Mouse (Mus musculus) lung, embryonic 15.5 days (tissue): ENCODE measurements around the gene Ogdhl. TPM values are rescaled to one million over a fixed set of nuclear protein-coding genes. Genes with fewer than 3 reads are reported as not detected.

Experiments
- ATAC-seq: fragments of 200-750 bp; cut with Nextera tagmentation; 2 replicates; pipeline ENCODE4 v1.8.0; 2017; ENCODE audit warnings: moderate number of reproducible peaks, borderline replicate concordance; ENCODE audit not compliant: low FRiP score, low TSS enrichment; ENCODE audit errors: extremely low read depth
- H3K27ac ChIP-seq: fragments of 300-500 bp; sonication (generic); 2 replicates; pipeline ENCODE4 v1.5.1; 2015; ENCODE audit warnings: moderate library complexity, mild to moderate bottlenecking, inconsistent platforms
- H3K27me3 ChIP-seq: fragments of 300-500 bp; sonication (generic); 2 replicates; pipeline ENCODE4 v1.6.1; 2015; ENCODE audit warnings: inconsistent platforms
- H3K36me3 ChIP-seq: fragments of 300-500 bp; sonication (generic); 2 replicates; pipeline ENCODE4 v1.6.1; 2015; ENCODE audit warnings: inconsistent platforms
- H3K4me1 ChIP-seq: fragments of 300-500 bp; sonication (generic); 2 replicates; pipeline ENCODE4 v1.6.1; 2015; ENCODE audit warnings: inconsistent platforms
- H3K4me2 ChIP-seq: fragments of 300-500 bp; sonication (generic); 2 replicates; pipeline ENCODE4 v1.6.1; 2015; ENCODE audit warnings: inconsistent platforms, mild to moderate bottlenecking, moderate library complexity
- H3K4me3 ChIP-seq: fragments of 300-500 bp; sonication (generic); 2 replicates; pipeline ENCODE4 v1.5.1; 2015; ENCODE audit warnings: mild to moderate bottlenecking, inconsistent platforms
- H3K9ac ChIP-seq: fragments of 300-500 bp; sonication (generic); 2 replicates; pipeline ENCODE4 v1.6.1; 2015; ENCODE audit warnings: inconsistent platforms
- H3K9me3 ChIP-seq: fragments of 300-500 bp; sonication (generic); 2 replicates; pipeline ENCODE4 v1.6.1; 2016; ENCODE audit warnings: inconsistent platforms
- WGBS: fragments of 180-500 bp; shearing (Covaris S2); methylation state at CpG from one replicate; pipeline ENCODE4 v1.1.7; 2015; 5-methylcytosine and 5-hydroxymethylcytosine counted together
- polyA plus RNA-seq: library from polyadenylated mRNA; unstranded; fragments of >200 nt; fragmentation: Nextera tagmentation; extraction: Ambion mirVana; gene quantifications from 2 replicates; pipeline ENCODE4 v1.2.1, GENCODE M21; 2015

The Ogdhl gene
- 10.1 and 10.3 TPM in 2 replicates for polyA plus RNA-seq

GRCm38 (mm10) chr14:32321732-32322685, at the start of gene Ogdhl:
Gene Ogdhl (plus strand): TSS chr14:32322019.
- Histone ChIP-seq H3K9me3 (no peaks in the 10 kb centered on the region), H3K27me3 (no peaks in the 10 kb centered on the region), H3K27ac (no peak within 1 kb of the TSS), H3K4me3 (peak within 1 kb of the TSS; percentile 80), H3K4me1 (no peaks in the 10 kb centered on the region; the same call in 1 of the 2 replicates), H3K36me3 (no peaks in the 10 kb centered on the region), H3K9ac (peak within 1 kb of the TSS; percentile 37), H3K4me2 (peak within 1 kb of the TSS; percentile 88)
- ATAC-seq, result peak; percentile 81
- 1% methylated on average over 50 of the region's 50 CpGs for WGBS

GRCm38 (mm10) chr14:32301622-32302021, 20.2 kb upstream of the Ogdhl start:
- ATAC-seq, result no peak
- H3K9ac ChIP-seq, result no peak overlapping the region
- H3K9me3 ChIP-seq, result no peaks in the 10 kb centered on the region
- peaks cover 3% of the 10 kb centered on the region; the same call in 1 of the 2 replicates for H3K36me3 ChIP-seq
- no peak overlapping the region for H3K4me3 ChIP-seq
- 77% methylated on average over 12 of the region's 12 CpGs for WGBS
- H3K4me1 ChIP-seq, result no peaks in the 10 kb centered on the region
- no peak overlapping the region for H3K4me2 ChIP-seq
- no peak overlapping the region for H3K27ac ChIP-seq
- no peaks in the 10 kb centered on the region for H3K27me3 ChIP-seq

- ATAC-seq, result no peak
- Histone ChIP-seq H3K27ac (no peak overlapping the region), H3K27me3 (no peaks in the 10 kb centered on the region), H3K4me1 (no peaks in the 10 kb centered on the region), H3K9me3 (no peaks in the 10 kb centered on the region), H3K36me3 (peaks cover 3% of the 10 kb centered on the region; the same call in 1 of the 2 replicates), H3K4me3 (no peak overlapping the region), H3K9ac (no peak overlapping the region), H3K4me2 (no peak overlapping the region)
- WGBS, result 80% methylated on average over 7 of the region's 7 CpGs
Observed at GRCm38 (mm10) chr14:32302423-32302822, 19.4 kb upstream of the Ogdhl start.

DNA sequence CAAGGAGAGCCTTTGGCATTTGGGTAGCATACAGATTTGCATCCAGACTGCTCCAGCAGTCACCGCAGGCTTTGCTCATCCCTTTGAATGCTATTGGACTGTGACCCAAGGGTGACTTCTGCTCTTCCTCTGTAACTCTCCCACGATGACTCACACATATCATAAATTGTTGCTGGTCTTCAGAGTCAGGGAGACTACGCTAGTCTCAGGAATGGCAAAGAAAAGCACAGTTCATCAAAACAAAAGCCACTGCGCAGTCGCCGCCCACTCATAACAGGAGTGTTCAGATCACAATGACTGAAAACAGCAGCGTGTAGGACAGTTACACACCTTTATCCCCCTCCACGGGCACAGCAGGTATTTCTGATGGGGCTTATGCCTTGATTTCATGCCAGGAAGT, 16.9 kb upstream of the Ogdhl start:
- WGBS, result 90% methylated on average over 8 of the region's 8 CpGs
- ATAC-seq, result no peak
- H3K27me3 ChIP-seq, result no peaks in the 10 kb centered on the region
- H3K9ac ChIP-seq, result no peak overlapping the region
- no peak overlapping the region for H3K27ac ChIP-seq
- no peak overlapping the region for H3K4me2 ChIP-seq
- no peaks in the 10 kb centered on the region for H3K4me1 ChIP-seq
- no peak overlapping the region for H3K4me3 ChIP-seq
- no peaks in the 10 kb centered on the region for H3K9me3 ChIP-seq
- H3K36me3 ChIP-seq, result no peaks in the 10 kb centered on the region

DNA sequence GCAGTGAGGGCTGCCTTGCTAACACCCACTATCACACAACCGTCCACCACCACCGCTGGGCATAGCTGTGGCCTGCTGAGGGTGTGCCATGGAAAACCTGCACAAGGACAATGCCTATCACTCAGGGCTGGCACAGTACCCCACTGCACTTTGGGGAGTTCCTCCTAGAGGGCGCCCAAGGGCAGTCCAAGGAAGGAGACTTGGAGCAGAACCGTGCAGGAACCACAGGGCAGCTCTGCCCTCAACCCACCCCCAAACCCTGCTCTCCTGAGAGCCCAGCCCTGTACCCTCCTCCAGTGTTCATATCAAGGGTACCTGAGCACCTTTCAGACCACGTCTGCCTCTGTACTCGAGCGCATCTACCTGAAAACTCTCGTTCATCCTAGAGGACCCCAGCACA, 11.9 kb upstream of the Ogdhl start:
- Histone ChIP-seq H3K27me3 (no peaks in the 10 kb centered on the region), H3K4me2 (no peak overlapping the region), H3K9me3 (no peaks in the 10 kb centered on the region), H3K9ac (no peak overlapping the region), H3K4me3 (no peak overlapping the region), H3K36me3 (no peaks in the 10 kb centered on the region), H3K4me1 (no peaks in the 10 kb centered on the region), H3K27ac (no peak overlapping the region)
- 38% methylated on average over 8 of the region's 8 CpGs for WGBS
- ATAC-seq, result no peak

DNA sequence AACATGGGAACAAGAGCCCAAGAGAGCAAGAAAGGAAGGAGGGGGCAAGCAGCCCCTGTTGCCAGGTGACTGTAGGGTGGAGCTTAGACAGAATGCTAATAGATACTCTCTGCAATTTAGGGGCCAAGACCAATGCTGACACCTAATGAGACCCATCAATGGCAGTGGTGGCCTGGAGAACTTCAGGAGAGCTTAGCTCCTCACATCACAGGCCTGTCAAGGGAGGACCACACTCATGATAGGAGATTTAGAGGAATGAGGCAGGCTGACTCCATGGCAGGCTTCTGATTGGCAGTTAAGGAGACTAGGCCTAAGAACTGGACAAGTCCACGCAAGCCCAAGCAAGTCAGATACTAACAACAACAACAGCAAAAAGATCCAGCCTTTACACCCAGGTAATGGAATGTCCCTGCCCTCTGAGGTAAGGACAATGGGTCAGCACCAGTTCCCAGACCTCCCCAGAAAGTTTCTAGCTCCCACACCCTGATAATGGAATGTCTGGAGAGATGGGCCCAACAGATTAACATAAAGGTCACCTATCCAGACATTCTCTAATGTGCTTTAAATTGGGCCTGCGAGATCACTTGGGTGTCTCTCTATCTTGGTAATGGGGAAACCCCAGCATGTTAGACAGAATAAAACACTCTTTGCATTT, 10.3 kb upstream of the Ogdhl start:
- H3K4me2 ChIP-seq, result no peak overlapping the region
- no peaks in the 10 kb centered on the region for H3K36me3 ChIP-seq
- H3K27ac ChIP-seq, result no peak overlapping the region
- no peaks in the 10 kb centered on the region for H3K4me1 ChIP-seq
- 83% methylated on average over 2 of the region's 2 CpGs for WGBS
- H3K9ac ChIP-seq, result no peak overlapping the region
- H3K27me3 ChIP-seq, result no peaks in the 10 kb centered on the region
- no peak overlapping the region for H3K4me3 ChIP-seq
- no peak for ATAC-seq
- no peaks in the 10 kb centered on the region for H3K9me3 ChIP-seq

GRCm38 (mm10) chr14:32317822-32318221, 4.0 kb upstream of the Ogdhl start:
- no peak for ATAC-seq
- Histone ChIP-seq H3K36me3 (no peaks in the 10 kb centered on the region), H3K27ac (no peak overlapping the region), H3K9ac (no peak overlapping the region), H3K4me3 (no peak overlapping the region), H3K4me2 (no peak overlapping the region), H3K9me3 (no peaks in the 10 kb centered on the region), H3K4me1 (no peaks in the 10 kb centered on the region; the same call in 1 of the 2 replicates), H3K27me3 (no peaks in the 10 kb centered on the region)
- whole genome bisulfite sequencing, result 4% methylated on average over 4 of the region's 4 CpGs

DNA sequence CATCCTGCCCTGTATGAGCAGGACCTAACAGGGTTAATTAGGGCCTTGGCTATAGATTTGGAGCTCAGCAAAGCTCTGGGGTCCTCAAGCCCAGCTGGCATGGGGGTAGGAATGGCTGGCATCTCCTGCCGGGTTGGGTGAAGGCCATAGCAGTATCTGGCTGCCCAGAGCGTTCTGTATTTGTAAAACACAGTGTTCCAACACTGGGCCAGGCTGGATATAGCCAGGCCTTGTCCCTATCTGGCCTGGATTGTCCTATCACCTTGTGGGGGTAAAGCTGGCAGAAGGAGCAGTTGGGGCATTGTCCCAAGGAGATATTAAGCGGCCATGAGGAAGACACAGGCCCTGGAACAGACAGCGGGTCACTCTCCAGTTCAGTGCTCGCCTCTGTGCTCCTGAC, 1.4 kb downstream of the Ogdhl start:
- Histone ChIP-seq H3K4me1 (no peaks in the 10 kb centered on the region; the same call in 1 of the 2 replicates), H3K27ac (no peak overlapping the region), H3K9me3 (no peaks in the 10 kb centered on the region), H3K36me3 (no peaks in the 10 kb centered on the region), H3K9ac (no peak overlapping the region), H3K4me2 (no peak overlapping the region), H3K4me3 (no peak overlapping the region), H3K27me3 (no peaks in the 10 kb centered on the region)
- WGBS, result 87% methylated on average over 5 of the region's 5 CpGs
- ATAC-seq, result no peak

DNA sequence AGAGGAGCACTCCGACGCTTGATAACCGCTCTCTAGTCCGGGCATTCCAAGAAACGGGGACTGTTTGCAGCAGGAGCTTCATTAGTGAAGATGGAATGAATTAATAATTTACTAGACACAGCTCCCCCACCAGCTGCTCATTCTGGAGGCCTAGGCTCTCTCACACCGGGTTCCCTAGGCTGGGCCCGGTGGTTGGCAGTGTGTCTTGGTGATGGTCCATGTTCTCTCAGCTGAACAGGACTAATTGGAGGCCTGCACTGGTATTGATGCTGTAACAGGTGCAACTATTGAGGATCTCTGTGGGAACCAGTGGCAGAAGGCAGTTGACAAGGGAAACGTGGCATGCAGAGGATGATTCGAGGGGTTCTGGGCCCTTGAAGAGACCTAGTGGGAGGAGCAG, 5.5 kb downstream of the Ogdhl start:
- no peaks in the 10 kb centered on the region for H3K27me3 ChIP-seq
- H3K9ac ChIP-seq, result no peak overlapping the region
- no peak overlapping the region for H3K4me2 ChIP-seq
- no peaks in the 10 kb centered on the region for H3K36me3 ChIP-seq
- H3K4me3 ChIP-seq, result no peak overlapping the region
- no peak overlapping the region for H3K27ac ChIP-seq
- H3K4me1 ChIP-seq, result no peaks in the 10 kb centered on the region
- 79% methylated on average over 9 of the region's 9 CpGs for WGBS
- no peaks in the 10 kb centered on the region for H3K9me3 ChIP-seq
- no peak for ATAC-seq

- Histone ChIP-seq H3K4me1 (no peaks in the 10 kb centered on the region), H3K9me3 (no peaks in the 10 kb centered on the region), H3K27ac (no peak overlapping the region), H3K36me3 (no peaks in the 10 kb centered on the region), H3K4me2 (no peak overlapping the region), H3K4me3 (no peak overlapping the region), H3K9ac (no peak overlapping the region), H3K27me3 (no peaks in the 10 kb centered on the region)
- ATAC-seq, result no peak
- WGBS, result 85% methylated on average over 20 of the region's 20 CpGs
Observed at GRCm38 (mm10) chr14:32332515-32333445, 11.0 kb downstream of the Ogdhl start.

DNA sequence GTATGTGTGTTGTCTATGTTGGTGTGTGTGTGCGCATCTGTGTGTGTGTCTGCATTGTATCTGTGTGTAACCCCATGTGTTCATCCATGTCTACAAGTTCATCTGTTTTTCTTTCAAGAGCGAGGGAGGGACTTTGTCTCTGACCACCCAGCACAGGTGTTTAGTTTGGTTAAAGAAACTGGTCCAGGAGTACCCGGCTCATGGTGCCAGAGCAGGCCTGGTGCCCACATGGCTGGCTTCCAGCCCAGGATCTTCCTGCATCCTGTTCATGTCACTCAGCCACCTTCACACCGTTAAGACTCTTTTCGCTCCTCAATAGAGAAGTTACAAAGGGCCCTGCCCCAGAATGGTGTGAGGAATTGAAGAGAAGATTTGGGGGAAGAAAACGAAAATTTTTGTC, 14.2 kb downstream of the Ogdhl start:
- H3K27ac ChIP-seq, result no peak overlapping the region
- no peak overlapping the region for H3K4me3 ChIP-seq
- no peak overlapping the region for H3K9ac ChIP-seq
- no peaks in the 10 kb centered on the region for H3K9me3 ChIP-seq
- H3K27me3 ChIP-seq, result no peaks in the 10 kb centered on the region
- H3K4me1 ChIP-seq, result no peaks in the 10 kb centered on the region
- WGBS, result 72% methylated on average over 6 of the region's 6 CpGs
- no peaks in the 10 kb centered on the region for H3K36me3 ChIP-seq
- no peak for ATAC-seq
- no peak overlapping the region for H3K4me2 ChIP-seq
